Mouse (Mus musculus) lung, adult 2 months (tissue): ENCODE measurements around the gene Strn.

Experiments
- CTCF ChIP-seq: fragments of 200-500 bp; IDR thresholded peaks from 2 replicates; pipeline ENCODE4 v1.5.1; 2011; ENCODE audit warnings: mild to moderate bottlenecking, low read length, control low read depth; ENCODE audit not compliant: insufficient read depth
- POLR2A ChIP-seq: fragments of 200-500 bp; IDR thresholded peaks from 2 replicates; pipeline ENCODE4 v1.6.1; 2011; ENCODE audit warnings: low read depth, mild to moderate bottlenecking, control low read depth, low read length, borderline replicate concordance; ENCODE audit errors: extremely low read depth

DNA sequence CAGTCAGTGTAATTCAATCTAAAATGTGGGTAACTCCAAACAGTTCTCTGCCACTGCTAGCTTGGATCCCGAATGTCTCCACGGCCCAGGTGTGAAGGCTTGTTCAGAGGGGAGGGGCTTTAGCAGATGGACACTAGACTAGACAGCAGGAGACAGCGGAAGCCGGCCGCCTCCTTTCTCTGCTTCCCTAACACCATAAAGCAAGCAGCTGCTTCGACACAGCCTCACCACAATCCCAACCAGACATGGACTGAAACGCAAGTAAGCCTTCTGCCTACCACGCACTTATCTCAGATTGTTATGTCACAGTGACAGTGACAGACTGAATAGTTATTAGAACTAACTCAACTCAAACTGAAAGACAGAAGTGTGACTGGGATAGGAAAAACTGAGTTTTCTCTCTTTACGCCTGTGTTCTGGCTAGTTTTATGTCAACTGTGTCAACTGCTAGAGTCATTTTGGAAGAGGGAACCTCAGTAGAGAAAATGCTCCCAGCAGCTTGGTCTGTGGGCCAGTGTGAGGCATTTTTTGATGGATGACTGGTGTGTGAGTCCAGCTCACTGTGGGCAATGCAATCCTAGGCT, 71.9 kb downstream of the Strn start:
- TF ChIP-seq POLR2A (no peak), CTCF (no peak)
